Mouse (Mus musculus) heart, embryonic 10.5 days (tissue): Measurements from ENCODE around the gene Uqcrc2. TPM values are rescaled to one million over a fixed set of nuclear protein-coding genes. Genes with fewer than 3 reads are reported as not detected.

ENCODE experiments used
- DNase-seq: peaks from one replicate; pipeline ENCODE4 v3.0.0-alpha.2; 2017; ENCODE audit warnings: low spot score
- H3K27ac ChIP-seq: fragments of 300-500 bp; sonication (generic); 2 replicates; pipeline ENCODE4 v1.5.1; 2016; ENCODE audit warnings: mild to moderate bottlenecking
- H3K27me3 ChIP-seq: fragments of 300-500 bp; sonication (generic); 2 replicates; pipeline ENCODE4 v1.6.1; 2016; ENCODE audit warnings: mild to moderate bottlenecking; ENCODE audit not compliant: poor library complexity, insufficient read depth, severe bottlenecking
- H3K36me3 ChIP-seq: fragments of 300-500 bp; sonication (generic); 2 replicates; pipeline ENCODE4 v1.6.1; 2016; ENCODE audit warnings: mild to moderate bottlenecking, moderate library complexity
- H3K4me1 ChIP-seq: fragments of 300-500 bp; sonication (generic); 2 replicates; pipeline ENCODE4 v1.6.1; 2016; ENCODE audit warnings: mild to moderate bottlenecking
- H3K4me3 ChIP-seq: fragments of 300-500 bp; sonication (generic); 2 replicates; pipeline ENCODE4 v1.5.1; 2016; ENCODE audit warnings: mild to moderate bottlenecking, moderate library complexity
- H3K9me3 ChIP-seq: fragments of 300-500 bp; sonication (generic); 2 replicates; pipeline ENCODE4 v1.6.1; 2016; ENCODE audit warnings: mild to moderate bottlenecking, moderate library complexity
- WGBS: fragments of 180-500 bp; shearing (Covaris S2); methylation state at CpG from one replicate; pipeline ENCODE4 v1.1.7; 2016; 5-methylcytosine and 5-hydroxymethylcytosine counted together
- polyA plus RNA-seq: library from polyadenylated mRNA; unstranded; fragments of >200 nt; fragmentation: Nextera tagmentation; extraction: Ambion mirVana; gene quantifications from 2 replicates; pipeline ENCODE4 v1.2.1, GENCODE M21; 2016

Gene Uqcrc2
- polyA plus RNA-seq, 1 experiment from 2014 or later: 310 TPM

- Histone ChIP-seq H3K4me3 (no peak within 1 kb of the TSS), H3K4me1 (peaks cover 7% of the 10 kb centered on the region), H3K27me3 (no peaks in the 10 kb centered on the region), H3K27ac (no peak within 1 kb of the TSS), H3K9me3 (no peaks in the 10 kb centered on the region), H3K36me3 (no peaks in the 10 kb centered on the region)
- peak; percentile 91 for DNase-seq
- WGBS: 22% methylated on average over 14 of the region's 14 CpGs
Measured at GRCm38 (mm10) chr7:120670153-120670875, 35.3 kb downstream of the Uqcrc2 start, which contains the start of gene Pdzd9. Gene Pdzd9 (minus strand): TSS chr7:120670343.

- Histone ChIP-seq H3K4me3 (no peak overlapping the region), H3K27ac (no peak overlapping the region), H3K4me1 (peaks cover 10% of the 10 kb centered on the region), H3K27me3 (no peaks in the 10 kb centered on the region), H3K36me3 (no peaks in the 10 kb centered on the region), H3K9me3 (no peaks in the 10 kb centered on the region)
- DNase-seq: no peak
- WGBS: 75% methylated on average over 2 of the region's 2 CpGs
Measured at GRCm38 (mm10) chr7:120671271-120671670, 36.3 kb downstream of the Uqcrc2 start.

- Histone ChIP-seq H3K27ac (peak within 1 kb of the TSS; percentile 95), H3K4me1 (peaks cover 49% of the 10 kb centered on the region), H3K4me3 (peak within 1 kb of the TSS; percentile 95), H3K27me3 (no peaks in the 10 kb centered on the region), H3K9me3 (no peaks in the 10 kb centered on the region), H3K36me3 (no peaks in the 10 kb centered on the region)
- WGBS: under 1% methylated on average over 43 of the region's 44 CpGs
- DNase-seq: peak; percentile 87
Measured at GRCm38 (mm10) chr7:120677001-120677643, 42.1 kb downstream of the Uqcrc2 start, which contains the start of gene Mosmo. Gene Mosmo (plus strand): TSS chr7:120677618.

- Histone ChIP-seq H3K27me3 (no peaks in the 10 kb centered on the region), H3K9me3 (no peaks in the 10 kb centered on the region), H3K27ac (peak overlapping the region; percentile 95), H3K4me3 (peak overlapping the region; percentile 95), H3K4me1 (peaks cover 50% of the 10 kb centered on the region), H3K36me3 (no peaks in the 10 kb centered on the region)
- WGBS: 3% methylated on average over 42 of the region's 42 CpGs
- no peak for DNase-seq
Measured at GRCm38 (mm10) chr7:120677764-120678531, 43.0 kb downstream of the Uqcrc2 start.

- H3K27me3 ChIP-seq: no peaks in the 10 kb centered on the region
- no peak for DNase-seq
- peak overlapping the region; percentile 95 for H3K4me3 ChIP-seq
- H3K27ac ChIP-seq: no peak overlapping the region
- 60% methylated on average over 8 of the region's 8 CpGs for WGBS
- peaks cover 50% of the 10 kb centered on the region for H3K4me1 ChIP-seq
- H3K36me3 ChIP-seq: no peaks in the 10 kb centered on the region
- H3K9me3 ChIP-seq: no peaks in the 10 kb centered on the region
Measured at GRCm38 (mm10) chr7:120679023-120679422, 44.0 kb downstream of the Uqcrc2 start.

- no peak overlapping the region for H3K27ac ChIP-seq
- no peaks in the 10 kb centered on the region for H3K9me3 ChIP-seq
- 38% methylated on average over 4 of the region's 4 CpGs for WGBS
- no peak overlapping the region for H3K4me3 ChIP-seq
- H3K4me1 ChIP-seq: peaks cover 43% of the 10 kb centered on the region
- DNase-seq: no peak
- H3K36me3 ChIP-seq: no peaks in the 10 kb centered on the region
- H3K27me3 ChIP-seq: no peaks in the 10 kb centered on the region
Measured at GRCm38 (mm10) chr7:120682002-120682401, 47.0 kb downstream of the Uqcrc2 start.

GRCm38 (mm10) chr7:120684731-120685161 lies 49.8 kb downstream of the Uqcrc2 start:
- Histone ChIP-seq H3K27ac (no peak overlapping the region), H3K4me1 (peaks cover 38% of the 10 kb centered on the region), H3K9me3 (no peaks in the 10 kb centered on the region), H3K4me3 (no peak overlapping the region), H3K36me3 (no peaks in the 10 kb centered on the region), H3K27me3 (no peaks in the 10 kb centered on the region)
- 69% methylated on average over 2 of the region's 2 CpGs for WGBS
- DNase-seq: no peak

GRCm38 (mm10) chr7:120685227-120685626 lies 50.3 kb downstream of the Uqcrc2 start:
- H3K9me3 ChIP-seq: no peaks in the 10 kb centered on the region
- H3K36me3 ChIP-seq: no peaks in the 10 kb centered on the region
- H3K27me3 ChIP-seq: no peaks in the 10 kb centered on the region
- WGBS: 92% methylated on average over 6 of the region's 6 CpGs
- no peak overlapping the region for H3K27ac ChIP-seq
- no peak overlapping the region for H3K4me3 ChIP-seq
- DNase-seq: no peak
- H3K4me1 ChIP-seq: peaks cover 33% of the 10 kb centered on the region

- H3K4me1 ChIP-seq: peaks cover 13% of the 10 kb centered on the region
- no peak for DNase-seq
- H3K36me3 ChIP-seq: peaks cover 17% of the 10 kb centered on the region
- H3K4me3 ChIP-seq: no peak overlapping the region
- H3K27me3 ChIP-seq: no peaks in the 10 kb centered on the region
- H3K27ac ChIP-seq: no peak overlapping the region
- WGBS: 62% methylated on average over 4 of the region's 4 CpGs
- H3K9me3 ChIP-seq: no peaks in the 10 kb centered on the region
Measured at GRCm38 (mm10) chr7:120690634-120691033, 55.7 kb downstream of the Uqcrc2 start.

- Histone ChIP-seq H3K9me3 (no peaks in the 10 kb centered on the region), H3K4me1 (peaks cover 4% of the 10 kb centered on the region; the same call in 1 of the 2 replicates), H3K36me3 (peaks cover 23% of the 10 kb centered on the region), H3K27me3 (no peaks in the 10 kb centered on the region), H3K4me3 (no peak overlapping the region), H3K27ac (no peak overlapping the region)
- no peak for DNase-seq
- 96% methylated on average over 5 of the region's 5 CpGs for WGBS
Measured at GRCm38 (mm10) chr7:120693831-120694375, 58.9 kb downstream of the Uqcrc2 start.

GRCm38 (mm10) chr7:120695196-120695595 lies 60.2 kb downstream of the Uqcrc2 start:
- no peak overlapping the region for H3K4me3 ChIP-seq
- DNase-seq: no peak
- 41% methylated on average over 6 of the region's 6 CpGs for WGBS
- no peak overlapping the region for H3K27ac ChIP-seq
- H3K27me3 ChIP-seq: no peaks in the 10 kb centered on the region
- H3K36me3 ChIP-seq: peaks cover 23% of the 10 kb centered on the region
- peaks cover 8% of the 10 kb centered on the region; the same call in 1 of the 2 replicates for H3K4me1 ChIP-seq
- H3K9me3 ChIP-seq: no peaks in the 10 kb centered on the region

- H3K27ac ChIP-seq: no peak overlapping the region
- peaks cover 8% of the 10 kb centered on the region; the same call in 1 of the 2 replicates for H3K4me1 ChIP-seq
- 65% methylated on average over 1 of the region's 1 CpGs for WGBS
- H3K4me3 ChIP-seq: no peak overlapping the region
- no peaks in the 10 kb centered on the region for H3K9me3 ChIP-seq
- H3K36me3 ChIP-seq: peaks cover 19% of the 10 kb centered on the region
- no peak for DNase-seq
- H3K27me3 ChIP-seq: no peaks in the 10 kb centered on the region
Measured at GRCm38 (mm10) chr7:120695641-120696040, 60.7 kb downstream of the Uqcrc2 start.
